Mouse (Mus musculus) stomach, embryonic 14.5 days (tissue): ENCODE measurements at regions not wholly inside any gene's neighbourhood (a gene's known extent, or its start where the extent isn't known, plus 50 kb on each side); places are given as distances from the start of the nearest gene placed in this dataset.

Experiments
- ATAC-seq: fragments of 200-750 bp; cut with Nextera tagmentation; 2 replicates; pipeline ENCODE4 v1.8.0; 2017; ENCODE audit warnings: low read depth, moderate TSS enrichment; ENCODE audit not compliant: insufficient number of reproducible peaks, insufficient read depth, low FRiP score
- H3K27ac ChIP-seq: fragments of 300-500 bp; sonication (generic); 2 replicates; pipeline ENCODE4 v1.5.1; 2014; ENCODE audit warnings: mild to moderate bottlenecking, low read length, moderate library complexity, mixed read lengths
- H3K27me3 ChIP-seq: fragments of 300-500 bp; sonication (generic); 2 replicates; pipeline ENCODE4 v1.6.1; 2014; ENCODE audit warnings: low read length, control low read depth, mixed read lengths; ENCODE audit not compliant: control insufficient read depth, insufficient read depth
- H3K36me3 ChIP-seq: fragments of 300-500 bp; sonication (generic); 2 replicates; pipeline ENCODE4 v1.6.1; 2014; ENCODE audit warnings: mild to moderate bottlenecking, control low read depth, low read length, moderate library complexity, mixed read lengths; ENCODE audit not compliant: control insufficient read depth, insufficient read depth
- H3K4me1 ChIP-seq: fragments of 300-500 bp; sonication (generic); 2 replicates; pipeline ENCODE4 v1.6.1; 2014; ENCODE audit warnings: low read length, control low read depth, mixed read lengths; ENCODE audit not compliant: control insufficient read depth, insufficient read depth
- H3K4me2 ChIP-seq: fragments of 300-500 bp; sonication (generic); replicated peaks from 2 replicates; pipeline ENCODE4 v1.6.1; 2014; ENCODE audit warnings: low read depth, low read length, control low read depth
- H3K4me3 ChIP-seq: fragments of 300-500 bp; sonication (generic); 2 replicates; pipeline ENCODE4 v1.5.1; 2014; ENCODE audit warnings: low read depth, low read length, control low read depth
- H3K9ac ChIP-seq: fragments of 300-500 bp; sonication (generic); replicated peaks from 2 replicates; pipeline ENCODE4 v1.6.1; 2014; ENCODE audit warnings: low read depth, mild to moderate bottlenecking, control low read depth, low read length, moderate library complexity, mixed read lengths
- H3K9me3 ChIP-seq: fragments of 300-500 bp; sonication (generic); 2 replicates; pipeline ENCODE4 v1.6.1; 2016; ENCODE audit warnings: low read depth, low read length, control low read depth; ENCODE audit not compliant: control insufficient read depth
- WGBS: fragments of 180-500 bp; shearing (Covaris S2); extraction: QIAGEN DNeasy Blood & Tissue Kit; methylation state at CpG from one replicate; pipeline ENCODE4 v1.1.7; 2014; 5-methylcytosine and 5-hydroxymethylcytosine counted together

- Histone ChIP-seq H3K4me2 (no peak overlapping the region), H3K27me3 (no peaks in the 10 kb centered on the region), H3K9ac (no peak overlapping the region), H3K36me3 (no peaks in the 10 kb centered on the region), H3K4me3 (no peak overlapping the region), H3K27ac (no peak overlapping the region), H3K4me1 (0 out of 2 replicates have a peak, but pooled peaks cover 4% of the 10 kb centered on the region), H3K9me3 (no peaks in the 10 kb centered on the region)
- ATAC-seq, result no peak
- 100% methylated on average over 1 of the region's 1 CpGs for WGBS
Observed at GRCm38 (mm10) chr10:120726369-120726768, 172.5 kb downstream of the Msrb3 start.

GRCm38 (mm10) chr10:120721956-120722532 is 176.9 kb downstream of the Msrb3 start:
- peaks cover 18% of the 10 kb centered on the region for H3K4me1 ChIP-seq
- no peak overlapping the region for H3K27ac ChIP-seq
- ATAC-seq, result no peak
- WGBS, result 19% methylated on average over 15 of the region's 15 CpGs
- H3K9ac ChIP-seq, result no peak overlapping the region
- H3K27me3 ChIP-seq, result no peaks in the 10 kb centered on the region
- no peaks in the 10 kb centered on the region for H3K36me3 ChIP-seq
- no peaks in the 10 kb centered on the region for H3K9me3 ChIP-seq
- H3K4me3 ChIP-seq, result no peak overlapping the region
- H3K4me2 ChIP-seq, result peak overlapping the region; percentile 15; the same call in 1 of the 2 replicates

GRCm38 (mm10) chr10:120720981-120721380 is 177.9 kb downstream of the Msrb3 start:
- WGBS, result 25% methylated on average over 3 of the region's 3 CpGs
- Histone ChIP-seq H3K36me3 (no peaks in the 10 kb centered on the region), H3K27ac (no peak overlapping the region), H3K4me3 (no peak overlapping the region), H3K4me1 (peaks cover 23% of the 10 kb centered on the region), H3K9ac (no peak overlapping the region), H3K27me3 (no peaks in the 10 kb centered on the region), H3K4me2 (no peak overlapping the region), H3K9me3 (no peaks in the 10 kb centered on the region)
- ATAC-seq, result no peak

- no peak overlapping the region for H3K4me2 ChIP-seq
- no peak overlapping the region for H3K9ac ChIP-seq
- ATAC-seq, result no peak
Observed at GRCm38 (mm10) chr10:120720061-120720460, 178.8 kb downstream of the Msrb3 start.

GRCm38 (mm10) chr10:120717159-120717567 is 181.7 kb downstream of the Msrb3 start:
- Histone ChIP-seq H3K4me3 (no peak overlapping the region), H3K4me2 (no peak overlapping the region), H3K9me3 (no peaks in the 10 kb centered on the region), H3K27me3 (no peaks in the 10 kb centered on the region), H3K27ac (peak overlapping the region; percentile 82), H3K4me1 (peaks cover 23% of the 10 kb centered on the region), H3K36me3 (no peaks in the 10 kb centered on the region), H3K9ac (no peak overlapping the region)
- 13% methylated on average over 11 of the region's 11 CpGs for WGBS
- peak; percentile 85; the same call in 1 of the 2 replicates for ATAC-seq

More at GRCm38 (mm10) chr10:120720061-120720460, 178.8 kb downstream of the Msrb3 start:
- 6% methylated on average over 3 of the region's 3 CpGs for WGBS
- Histone ChIP-seq H3K4me3 (no peak overlapping the region), H3K4me1 (peaks cover 23% of the 10 kb centered on the region), H3K27me3 (no peaks in the 10 kb centered on the region), H3K27ac (peak overlapping the region; percentile 3; the same call in 1 of the 2 replicates), H3K36me3 (no peaks in the 10 kb centered on the region), H3K9me3 (no peaks in the 10 kb centered on the region)

GRCm38 (mm10) chr10:120716391-120716790 is 182.5 kb downstream of the Msrb3 start:
- Histone ChIP-seq H3K4me1 (peaks cover 18% of the 10 kb centered on the region), H3K27me3 (no peaks in the 10 kb centered on the region), H3K9ac (no peak overlapping the region), H3K27ac (peak overlapping the region; percentile 80), H3K4me2 (no peak overlapping the region), H3K9me3 (no peaks in the 10 kb centered on the region), H3K36me3 (no peaks in the 10 kb centered on the region), H3K4me3 (no peak overlapping the region)
- ATAC-seq, result no peak
- WGBS, result 71% methylated on average over 6 of the region's 6 CpGs

- peak; percentile 66; the same call in 1 of the 2 replicates for ATAC-seq
- Histone ChIP-seq H3K4me1 (peaks cover 35% of the 10 kb centered on the region), H3K27ac (peak overlapping the region; percentile 30; the same call in 1 of the 2 replicates), H3K4me2 (peak overlapping the region; percentile 17), H3K27me3 (no peaks in the 10 kb centered on the region), H3K9me3 (0 out of 2 replicates have a peak, but pooled peaks cover 4% of the 10 kb centered on the region), H3K9ac (no peak overlapping the region; the same call in 1 of the 2 replicates), H3K4me3 (no peak overlapping the region), H3K36me3 (no peaks in the 10 kb centered on the region)
- 28% methylated on average over 20 of the region's 20 CpGs for WGBS
Observed at GRCm38 (mm10) chr10:120707771-120708750, 190.8 kb downstream of the Msrb3 start.

GRCm38 (mm10) chr10:120706684-120707290 is 192.1 kb downstream of the Msrb3 start:
- H3K27ac ChIP-seq, result peak overlapping the region; percentile 30
- H3K4me1 ChIP-seq, result peaks cover 35% of the 10 kb centered on the region
- H3K9ac ChIP-seq, result no peak overlapping the region
- H3K27me3 ChIP-seq, result no peaks in the 10 kb centered on the region
- no peak overlapping the region for H3K4me3 ChIP-seq
- H3K36me3 ChIP-seq, result no peaks in the 10 kb centered on the region
- no peak; the same call in 1 of the 2 replicates for ATAC-seq
- H3K4me2 ChIP-seq, result no peak overlapping the region
- 15% methylated on average over 7 of the region's 7 CpGs for WGBS
- 0 out of 2 replicates have a peak, but pooled peaks cover 4% of the 10 kb centered on the region for H3K9me3 ChIP-seq
